Mouse (Mus musculus): Measurements from ENCODE around the gene Gid4. TPM values are rescaled to one million over a fixed set of nuclear protein-coding genes. Genes with fewer than 3 reads are reported as not detected.
"Not testable (repeated sequence)": the region's sequence is repeated elsewhere in the genome, so short reads cannot be mapped to it uniquely, and the experiment has no call there.

Gid4 gene
- polyA plus RNA-seq, 1 experiment from 2014 or later: 29.9 TPM

- no peak for ATAC-seq (ENCODE audit: insufficient number of reproducible peaks, low FRiP score, low TSS enrichment, low read depth)
- Histone ChIP-seq H3K4me3 (no peak overlapping the region), H3K9ac (no peak overlapping the region), H3K4me2 (no peak overlapping the region), H3K36me3 (peaks cover 67% of the 10 kb centered on the region), H3K27me3 (no peaks in the 10 kb centered on the region), H3K27ac (no peak overlapping the region), H3K4me1 (no peaks in the 10 kb centered on the region), H3K9me3 (no peaks in the 10 kb centered on the region)
- WGBS: 77% methylated on average over 1 of the region's 1 CpGs
Measured at GRCm38 (mm10) chr11:60435133-60435532, 18.2 kb downstream of the Gid4 start.

- peaks cover 81% of the 10 kb centered on the region for H3K36me3 ChIP-seq
- H3K9ac ChIP-seq: no peak overlapping the region
- 90% methylated on average over 3 of the region's 3 CpGs for WGBS
- ATAC-seq (ENCODE audit: insufficient number of reproducible peaks, low FRiP score, low TSS enrichment, low read depth): no peak
- H3K9me3 ChIP-seq: no peaks in the 10 kb centered on the region
- no peaks in the 10 kb centered on the region for H3K4me1 ChIP-seq
- no peak overlapping the region for H3K4me3 ChIP-seq
- no peaks in the 10 kb centered on the region for H3K27me3 ChIP-seq
- no peak overlapping the region for H3K27ac ChIP-seq
- no peak overlapping the region for H3K4me2 ChIP-seq
Measured at GRCm38 (mm10) chr11:60436618-60437017, 19.7 kb downstream of the Gid4 start.

GRCm38 (mm10) chr11:60439621-60440020 lies 22.7 kb downstream of the Gid4 start:
- not testable (repeated sequence) for H3K27ac ChIP-seq; ATAC-seq (ENCODE audit: insufficient number of reproducible peaks, low FRiP score, low TSS enrichment, low read depth); H3K9me3 ChIP-seq; H3K4me2 ChIP-seq; H3K4me3 ChIP-seq; H3K27me3 ChIP-seq; H3K9ac ChIP-seq; H3K4me1 ChIP-seq
- 23% methylated on average over 1 of the region's 1 CpGs for WGBS
- H3K36me3 ChIP-seq: peaks cover 88% of the 10 kb centered on the region

GRCm38 (mm10) chr11:60440176-60440575 lies 23.2 kb downstream of the Gid4 start:
- Histone ChIP-seq H3K9me3 (no peaks in the 10 kb centered on the region), H3K4me1 (no peaks in the 10 kb centered on the region), H3K4me3 (no peak overlapping the region), H3K27ac (no peak overlapping the region), H3K27me3 (no peaks in the 10 kb centered on the region), H3K36me3 (peaks cover 83% of the 10 kb centered on the region), H3K4me2 (no peak overlapping the region), H3K9ac (no peak overlapping the region)
- 32% methylated on average over 7 of the region's 7 CpGs for WGBS
- ATAC-seq (ENCODE audit: insufficient number of reproducible peaks, low FRiP score, low TSS enrichment, low read depth): no peak

- Histone ChIP-seq H3K9ac (no peak overlapping the region), H3K36me3 (peaks cover 58% of the 10 kb centered on the region), H3K9me3 (no peaks in the 10 kb centered on the region), H3K4me3 (no peak overlapping the region), H3K4me1 (no peaks in the 10 kb centered on the region), H3K4me2 (no peak overlapping the region), H3K27ac (no peak overlapping the region), H3K27me3 (no peaks in the 10 kb centered on the region)
- WGBS: 85% methylated on average over 6 of the region's 6 CpGs
- no peak for ATAC-seq (ENCODE audit: insufficient number of reproducible peaks, low FRiP score, low TSS enrichment, low read depth)
Measured at GRCm38 (mm10) chr11:60442896-60443295, 26.0 kb downstream of the Gid4 start.

- peaks cover 48% of the 10 kb centered on the region for H3K36me3 ChIP-seq
- H3K9ac ChIP-seq: no peak overlapping the region
- H3K27me3 ChIP-seq: no peaks in the 10 kb centered on the region
- WGBS: 86% methylated on average over 4 of the region's 4 CpGs
- no peaks in the 10 kb centered on the region for H3K9me3 ChIP-seq
- no peak overlapping the region for H3K4me3 ChIP-seq
- no peak overlapping the region for H3K27ac ChIP-seq
- no peak for ATAC-seq (ENCODE audit: insufficient number of reproducible peaks, low FRiP score, low TSS enrichment, low read depth)
- no peak overlapping the region for H3K4me2 ChIP-seq
- H3K4me1 ChIP-seq: no peaks in the 10 kb centered on the region
Measured at GRCm38 (mm10) chr11:60444007-60444406, 27.1 kb downstream of the Gid4 start.

- 5% methylated on average over 27 of the region's 27 CpGs for WGBS
- no peaks in the 10 kb centered on the region for H3K9me3 ChIP-seq
- H3K4me3 ChIP-seq: peak within 1 kb of the TSS; percentile 67
- peak; percentile 83 for ATAC-seq (ENCODE audit: insufficient number of reproducible peaks, low FRiP score, low TSS enrichment, low read depth)
- H3K36me3 ChIP-seq: peaks cover 33% of the 10 kb centered on the region
- H3K9ac ChIP-seq: peak within 1 kb of the TSS; percentile 82
- H3K4me1 ChIP-seq: peaks cover 16% of the 10 kb centered on the region
- H3K27me3 ChIP-seq: no peaks in the 10 kb centered on the region
- H3K27ac ChIP-seq: peak within 1 kb of the TSS; percentile 81
- peak within 1 kb of the TSS; percentile 80 for H3K4me2 ChIP-seq
Measured at GRCm38 (mm10) chr11:60454080-60454744, 37.3 kb downstream of the Gid4 start, which contains the start of gene Drg2. TSS of gene Drg2 (plus strand) at chr11:60454591.

- peak overlapping the region; percentile 80 for H3K4me2 ChIP-seq
- H3K4me3 ChIP-seq: peak overlapping the region; percentile 67
- H3K9me3 ChIP-seq: no peaks in the 10 kb centered on the region
- WGBS: 0% methylated on average over 17 of the region's 17 CpGs
- H3K27me3 ChIP-seq: no peaks in the 10 kb centered on the region
- peaks cover 38% of the 10 kb centered on the region for H3K36me3 ChIP-seq
- peak overlapping the region; percentile 81 for H3K27ac ChIP-seq
- peaks cover 16% of the 10 kb centered on the region for H3K4me1 ChIP-seq
- H3K9ac ChIP-seq: peak overlapping the region; percentile 82
- no peak for ATAC-seq (ENCODE audit: insufficient number of reproducible peaks, low FRiP score, low TSS enrichment, low read depth)
Measured at GRCm38 (mm10) chr11:60454745-60455087, 37.8 kb downstream of the Gid4 start.

GRCm38 (mm10) chr11:60457973-60458372 lies 41.0 kb downstream of the Gid4 start:
- H3K4me2 ChIP-seq: no peak overlapping the region
- H3K9ac ChIP-seq: no peak overlapping the region
- no peak for ATAC-seq (ENCODE audit: insufficient number of reproducible peaks, low FRiP score, low TSS enrichment, low read depth)
- H3K27ac ChIP-seq: no peak overlapping the region
- H3K36me3 ChIP-seq: peaks cover 70% of the 10 kb centered on the region
- 97% methylated on average over 1 of the region's 1 CpGs for WGBS
- peaks cover 16% of the 10 kb centered on the region for H3K4me1 ChIP-seq
- H3K27me3 ChIP-seq: no peaks in the 10 kb centered on the region
- H3K4me3 ChIP-seq: no peak overlapping the region
- H3K9me3 ChIP-seq: no peaks in the 10 kb centered on the region

- peaks cover 94% of the 10 kb centered on the region for H3K36me3 ChIP-seq
- ATAC-seq (ENCODE audit: insufficient number of reproducible peaks, low FRiP score, low TSS enrichment, low read depth): no peak
- no peaks in the 10 kb centered on the region for H3K27me3 ChIP-seq
- H3K27ac ChIP-seq: no peak overlapping the region
- no peaks in the 10 kb centered on the region for H3K9me3 ChIP-seq
- H3K4me2 ChIP-seq: no peak overlapping the region
- H3K9ac ChIP-seq: no peak overlapping the region
- H3K4me3 ChIP-seq: no peak overlapping the region
- WGBS: 79% methylated on average over 2 of the region's 2 CpGs
- no peaks in the 10 kb centered on the region for H3K4me1 ChIP-seq
Measured at GRCm38 (mm10) chr11:60465943-60466380, 49.0 kb downstream of the Gid4 start.

GRCm38 (mm10) chr11:60469039-60469438 lies 52.1 kb downstream of the Gid4 start, which contains the start of gene Myo15:
TSS of gene Myo15 (plus strand) at chr11:60469339.
- Histone ChIP-seq H3K9me3 (no peaks in the 10 kb centered on the region), H3K4me2 (no peak within 1 kb of the TSS), H3K4me1 (no peaks in the 10 kb centered on the region), H3K4me3 (no peak within 1 kb of the TSS), H3K36me3 (peaks cover 64% of the 10 kb centered on the region), H3K27ac (no peak within 1 kb of the TSS), H3K27me3 (no peaks in the 10 kb centered on the region), H3K9ac (no peak within 1 kb of the TSS)
- ATAC-seq (ENCODE audit: insufficient number of reproducible peaks, low FRiP score, low TSS enrichment, low read depth): no peak
- 89% methylated on average over 3 of the region's 3 CpGs for WGBS

GRCm38 (mm10) chr11:60470743-60471142 lies 53.8 kb downstream of the Gid4 start:
- H3K27me3 ChIP-seq: no peaks in the 10 kb centered on the region
- H3K4me2 ChIP-seq: no peak overlapping the region
- H3K27ac ChIP-seq: no peak overlapping the region
- peaks cover 46% of the 10 kb centered on the region for H3K36me3 ChIP-seq
- no peak for ATAC-seq (ENCODE audit: insufficient number of reproducible peaks, low FRiP score, low TSS enrichment, low read depth)
- no peaks in the 10 kb centered on the region for H3K9me3 ChIP-seq
- WGBS: 76% methylated on average over 9 of the region's 9 CpGs
- peaks cover 4% of the 10 kb centered on the region; the same call in 1 of the 2 replicates for H3K4me1 ChIP-seq
- no peak overlapping the region for H3K4me3 ChIP-seq
- no peak overlapping the region for H3K9ac ChIP-seq
